Mouse (Mus musculus): ENCODE measurements around the gene Tfap2a.

DNA sequence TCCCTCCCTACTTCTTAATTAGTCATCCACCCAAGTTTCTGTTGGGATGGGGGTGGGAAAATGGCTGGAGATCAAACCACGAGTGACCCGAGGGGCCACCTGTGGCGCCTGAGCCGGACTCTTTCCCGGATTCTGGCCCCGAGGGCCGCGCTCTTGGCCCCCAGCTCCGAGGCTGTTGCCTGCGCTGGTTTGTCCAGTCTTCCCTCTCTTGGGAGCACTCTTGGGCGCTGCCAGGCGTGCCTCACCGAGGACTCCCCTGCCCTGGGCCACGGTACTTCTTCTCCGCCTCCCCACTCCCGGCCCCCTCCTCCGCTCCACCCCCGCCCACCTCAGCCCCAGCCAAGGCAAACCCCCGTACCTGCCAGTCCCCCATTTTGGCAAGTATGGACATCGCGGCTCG, 415 bp downstream of the Tfap2a start:
- TF ChIP-seq TAL1 (conservative IDR thresholded peaks at IDR 0.05; ENCODE audit: low read depth, low read length) (no peak), CTCF (IDR thresholded peaks at IDR 0.05; ENCODE audit: low read depth, low read length) (no peak), POLR2AphosphoS5 (IDR thresholded peaks at IDR 0.05; ENCODE audit: insufficient replicate concordance, low read depth, low read length) (no peak)
